Mouse (Mus musculus) stomach, embryonic 15.5 days (tissue): ENCODE measurements around the gene Ddx43. TPM values are rescaled to one million over a fixed set of nuclear protein-coding genes. Genes with fewer than 3 reads are reported as not detected.

ENCODE experiments used
- ATAC-seq: fragments of 200-750 bp; cut with Nextera tagmentation; 2 replicates; pipeline ENCODE4 v1.8.0; 2017; ENCODE audit warnings: low read depth, moderate number of reproducible peaks, moderate TSS enrichment; ENCODE audit not compliant: insufficient read depth, low FRiP score
- H3K27ac ChIP-seq: fragments of 300-500 bp; sonication (generic); 2 replicates; pipeline ENCODE4 v1.5.1; 2015; ENCODE audit warnings: mild to moderate bottlenecking, inconsistent platforms
- H3K27me3 ChIP-seq: fragments of 300-500 bp; sonication (generic); replicated peaks from 2 replicates; pipeline ENCODE4 v1.6.1; 2015; ENCODE audit warnings: inconsistent platforms
- H3K36me3 ChIP-seq: fragments of 300-500 bp; sonication (generic); 2 replicates; pipeline ENCODE4 v1.6.1; 2015; ENCODE audit warnings: inconsistent platforms
- H3K4me1 ChIP-seq: fragments of 300-500 bp; sonication (generic); 2 replicates; pipeline ENCODE4 v1.6.1; 2015; ENCODE audit warnings: inconsistent platforms
- H3K4me2 ChIP-seq: fragments of 300-500 bp; sonication (generic); 2 replicates; pipeline ENCODE4 v1.6.1; 2015; ENCODE audit warnings: mild to moderate bottlenecking, inconsistent platforms
- H3K4me3 ChIP-seq: fragments of 300-500 bp; sonication (generic); replicated peaks from 2 replicates; pipeline ENCODE4 v1.5.1; 2015; ENCODE audit warnings: inconsistent platforms
- H3K9ac ChIP-seq: fragments of 300-500 bp; sonication (generic); 2 replicates; pipeline ENCODE4 v1.6.1; 2015; ENCODE audit warnings: inconsistent platforms
- H3K9me3 ChIP-seq: fragments of 300-500 bp; sonication (generic); 2 replicates; pipeline ENCODE4 v1.6.1; 2016; ENCODE audit warnings: inconsistent platforms
- WGBS: fragments of 180-500 bp; shearing (Covaris S2); methylation state at CpG from one replicate; pipeline ENCODE4 v1.1.7; 2015; 5-methylcytosine and 5-hydroxymethylcytosine counted together
- polyA plus RNA-seq: library from polyadenylated mRNA; unstranded; fragments of >200 nt; fragmentation: Nextera tagmentation; extraction: Ambion mirVana; gene quantifications from 2 replicates; pipeline ENCODE4 v1.2.1, GENCODE M21; 2015

Gene Ddx43
- polyA plus RNA-seq, 1 experiment from 2014 or later, result 0.30 TPM

GRCm38 (mm10) chr9:78428185-78428584, 32.6 kb downstream of the Ddx43 start:
- H3K4me2 ChIP-seq, result peak overlapping the region; percentile 62; the same call in 1 of the 2 replicates
- no peaks in the 10 kb centered on the region for H3K27me3 ChIP-seq
- no peaks in the 10 kb centered on the region for H3K36me3 ChIP-seq
- H3K4me1 ChIP-seq, result no peaks in the 10 kb centered on the region
- H3K4me3 ChIP-seq, result no peak overlapping the region
- H3K9me3 ChIP-seq, result no peaks in the 10 kb centered on the region
- H3K9ac ChIP-seq, result no peak overlapping the region
- ATAC-seq, result no peak
- no peak overlapping the region for H3K27ac ChIP-seq
- 83% methylated on average over 6 of the region's 6 CpGs for WGBS

GRCm38 (mm10) chr9:78428870-78429432, 33.4 kb downstream of the Ddx43 start:
- 78% methylated on average over 4 of the region's 4 CpGs for WGBS
- no peak for ATAC-seq
- no peaks in the 10 kb centered on the region for H3K9me3 ChIP-seq
- no peak overlapping the region for H3K9ac ChIP-seq
- no peak overlapping the region for H3K27ac ChIP-seq
- H3K27me3 ChIP-seq, result no peaks in the 10 kb centered on the region
- no peaks in the 10 kb centered on the region for H3K4me1 ChIP-seq
- H3K4me2 ChIP-seq, result no peak overlapping the region
- no peak overlapping the region for H3K4me3 ChIP-seq
- H3K36me3 ChIP-seq, result no peaks in the 10 kb centered on the region

GRCm38 (mm10) chr9:78429551-78429950, 34.0 kb downstream of the Ddx43 start:
- WGBS, result 65% methylated on average over 2 of the region's 2 CpGs
- Histone ChIP-seq H3K4me3 (no peak overlapping the region), H3K9ac (no peak overlapping the region), H3K27ac (no peak overlapping the region), H3K4me2 (no peak overlapping the region), H3K4me1 (no peaks in the 10 kb centered on the region), H3K9me3 (no peaks in the 10 kb centered on the region), H3K27me3 (no peaks in the 10 kb centered on the region), H3K36me3 (no peaks in the 10 kb centered on the region)
- ATAC-seq, result no peak

- Histone ChIP-seq H3K9me3 (no peaks in the 10 kb centered on the region), H3K36me3 (no peaks in the 10 kb centered on the region), H3K4me3 (no peak overlapping the region), H3K27ac (no peak overlapping the region), H3K9ac (no peak overlapping the region), H3K4me1 (no peaks in the 10 kb centered on the region), H3K4me2 (no peak overlapping the region), H3K27me3 (no peaks in the 10 kb centered on the region)
- no peak for ATAC-seq
- 73% methylated on average over 6 of the region's 6 CpGs for WGBS
Measured at GRCm38 (mm10) chr9:78430486-78430885, 34.9 kb downstream of the Ddx43 start.

GRCm38 (mm10) chr9:78432471-78432870, 36.9 kb downstream of the Ddx43 start:
- no peak for ATAC-seq
- Histone ChIP-seq H3K9ac (no peak overlapping the region), H3K4me2 (no peak overlapping the region), H3K4me3 (no peak overlapping the region), H3K9me3 (no peaks in the 10 kb centered on the region), H3K4me1 (no peaks in the 10 kb centered on the region), H3K27ac (no peak overlapping the region), H3K27me3 (no peaks in the 10 kb centered on the region), H3K36me3 (no peaks in the 10 kb centered on the region)
- 91% methylated on average over 5 of the region's 5 CpGs for WGBS

GRCm38 (mm10) chr9:78439426-78439825, 43.8 kb downstream of the Ddx43 start:
- no peak overlapping the region for H3K27ac ChIP-seq
- H3K9me3 ChIP-seq, result no peaks in the 10 kb centered on the region
- no peaks in the 10 kb centered on the region for H3K36me3 ChIP-seq
- H3K4me1 ChIP-seq, result peaks cover 11% of the 10 kb centered on the region; the same call in 1 of the 2 replicates
- no peak overlapping the region for H3K9ac ChIP-seq
- no peak for ATAC-seq
- peaks cover 17% of the 10 kb centered on the region; the same call in 1 of the 2 replicates for H3K27me3 ChIP-seq
- WGBS, result 70% methylated on average over 5 of the region's 5 CpGs
- no peak overlapping the region for H3K4me3 ChIP-seq
- H3K4me2 ChIP-seq, result no peak overlapping the region

GRCm38 (mm10) chr9:78442237-78442578, 46.6 kb downstream of the Ddx43 start:
- Histone ChIP-seq H3K4me2 (peak overlapping the region; percentile 97), H3K27me3 (peaks cover 20% of the 10 kb centered on the region; the same call in 1 of the 2 replicates), H3K4me1 (peaks cover 11% of the 10 kb centered on the region; the same call in 1 of the 2 replicates), H3K27ac (no peak overlapping the region), H3K36me3 (no peaks in the 10 kb centered on the region), H3K9me3 (no peaks in the 10 kb centered on the region), H3K9ac (peak overlapping the region; percentile 48; the same call in 1 of the 2 replicates), H3K4me3 (peak overlapping the region; percentile 53)
- ATAC-seq, result 0 out of 2 replicates have a peak, but pooled peaks have one; percentile 10
- 6% methylated on average over 9 of the region's 9 CpGs for WGBS

- Histone ChIP-seq H3K36me3 (no peaks in the 10 kb centered on the region), H3K9ac (peak within 1 kb of the TSS; percentile 48), H3K9me3 (no peaks in the 10 kb centered on the region), H3K27ac (no peak within 1 kb of the TSS), H3K27me3 (peaks cover 20% of the 10 kb centered on the region; the same call in 1 of the 2 replicates), H3K4me3 (peak within 1 kb of the TSS; percentile 53), H3K4me1 (peaks cover 14% of the 10 kb centered on the region; the same call in 1 of the 2 replicates), H3K4me2 (peak within 1 kb of the TSS; percentile 97)
- peak; percentile 47; the same call in 1 of the 2 replicates for ATAC-seq
- under 1% methylated on average over 81 of the region's 81 CpGs for WGBS
Measured at GRCm38 (mm10) chr9:78442579-78443392, 47.2 kb downstream of the Ddx43 start, which contains the start of gene Cgas. Gene Cgas, minus strand, starts transcription at chr9:78443237.

GRCm38 (mm10) chr9:78447606-78447972, 52.0 kb downstream of the Ddx43 start:
- WGBS, result 30% methylated on average over 9 of the region's 9 CpGs
- no peak for ATAC-seq
- Histone ChIP-seq H3K9me3 (no peaks in the 10 kb centered on the region), H3K27me3 (peaks cover 6% of the 10 kb centered on the region; the same call in 1 of the 2 replicates), H3K4me3 (peak overlapping the region; percentile 98), H3K36me3 (no peaks in the 10 kb centered on the region), H3K4me1 (peaks cover 16% of the 10 kb centered on the region), H3K9ac (peak overlapping the region; percentile 88; the same call in 1 of the 2 replicates), H3K27ac (no peak overlapping the region), H3K4me2 (peak overlapping the region; percentile 71)

- Histone ChIP-seq H3K4me1 (peaks cover 11% of the 10 kb centered on the region), H3K27me3 (peaks cover 6% of the 10 kb centered on the region; the same call in 1 of the 2 replicates), H3K9ac (peak within 1 kb of the TSS; percentile 88), H3K4me3 (peak within 1 kb of the TSS; percentile 98), H3K9me3 (no peaks in the 10 kb centered on the region), H3K36me3 (peaks cover 6% of the 10 kb centered on the region; the same call in 1 of the 2 replicates), H3K4me2 (peak within 1 kb of the TSS; percentile 71), H3K27ac (peak within 1 kb of the TSS; percentile 92)
- WGBS, result under 1% methylated on average over 96 of the region's 96 CpGs
- peak; percentile 93 for ATAC-seq
Measured at GRCm38 (mm10) chr9:78447973-78448873, 52.6 kb downstream of the Ddx43 start, which contains the start of the genes Mto1 and Gm17324. Gene Mto1, plus strand, starts transcription at chr9:78448208. Gene Gm17324, minus strand, starts transcription at chr9:78448786.

- no peaks in the 10 kb centered on the region for H3K9me3 ChIP-seq
- no peaks in the 10 kb centered on the region for H3K27me3 ChIP-seq
- peaks cover 11% of the 10 kb centered on the region for H3K4me1 ChIP-seq
- no peak overlapping the region for H3K27ac ChIP-seq
- no peak overlapping the region for H3K4me2 ChIP-seq
- no peak overlapping the region for H3K4me3 ChIP-seq
- peaks cover 20% of the 10 kb centered on the region; the same call in 1 of the 2 replicates for H3K36me3 ChIP-seq
- WGBS, result 71% methylated on average over 5 of the region's 5 CpGs
- ATAC-seq, result no peak
- H3K9ac ChIP-seq, result no peak overlapping the region
Measured at GRCm38 (mm10) chr9:78450404-78450803, 54.8 kb downstream of the Ddx43 start.
